Mouse (Mus musculus): ENCODE measurements around the gene Olfr1349.

Gene Olfr1349

GRCm38 (mm10) chr7:6522850-6523249 is at the start of gene Olfr1349:
Gene Olfr1349 (minus strand): TSS chr7:6522950.
- DNase-seq: no peak

GRCm38 (mm10) chr7:6564541-6564940 is 41.8 kb upstream of the Olfr1349 start, which contains the start of gene Olfr1350:
Gene Olfr1350 (plus strand): TSS chr7:6564841.
- DNase-seq: no peak

GRCm38 (mm10) chr7:6526141-6526540 is 3.4 kb upstream of the Olfr1349 start:
- peak; percentile 19 to 22 for DNase-seq

- no peak for DNase-seq
Measured at GRCm38 (mm10) chr7:6525001-6525400, 2.3 kb upstream of the Olfr1349 start.

GRCm38 (mm10) chr7:6521666-6522065 is 1.1 kb downstream of the Olfr1349 start:
- no peak for DNase-seq

GRCm38 (mm10) chr7:6508648-6509047 is 14.1 kb downstream of the Olfr1349 start, which contains the start of gene Olfr1348:
Gene Olfr1348 (minus strand): TSS chr7:6508748.
- no peak for DNase-seq

- no peak for DNase-seq
Measured at GRCm38 (mm10) chr7:6499655-6500054, 23.1 kb downstream of the Olfr1349 start, which contains the start of gene Olfr1347. Gene Olfr1347 (minus strand): TSS chr7:6499755.

GRCm38 (mm10) chr7:6486841-6487240 is 35.9 kb downstream of the Olfr1349 start, which contains the start of gene Olfr5:
Gene Olfr5 (minus strand): TSS chr7:6486941.
- no peak for DNase-seq

GRCm38 (mm10) chr7:6477633-6478032 is 45.1 kb downstream of the Olfr1349 start:
- DNase-seq: peak in 1 of 2 experiments; percentile 1

- no peak for DNase-seq
Measured at GRCm38 (mm10) chr7:6466951-6467350, 55.8 kb downstream of the Olfr1349 start, which contains the start of gene Olfr1346. Gene Olfr1346 (plus strand): TSS chr7:6467101.

Measured in kidney, postnatal 4 days (tissue).